Mouse (Mus musculus) ES-Bruce4 (cell line): Measurements from ENCODE around the gene Col9a1.

Experiments used
- CTCF ChIP-seq: IDR thresholded peaks from one replicate; pipeline ENCODE4 v1.8.1; 2011; ENCODE audit warnings: low read depth, low read length
- EP300 ChIP-seq: IDR thresholded peaks from 2 replicates; pipeline ENCODE4 v1.6.1; 2011; ENCODE audit warnings: low read depth, low read length; ENCODE audit not compliant: insufficient read depth
- POLR2A ChIP-seq: IDR thresholded peaks from one replicate; pipeline ENCODE4 v1.8.1; 2011; ENCODE audit warnings: low read length; ENCODE audit not compliant: insufficient read depth

- no peak for TF ChIP-seq EP300
- TF ChIP-seq POLR2A = no peak
- TF ChIP-seq CTCF = no peak
These were observed at the start of gene Col9a1 for GRCm38 (mm10) chr1:24177224-24177851.
